Mouse (Mus musculus) limb, embryonic 10.5 days (tissue): ENCODE data around the gene Abhd16a. TPM values are rescaled to one million over a fixed set of nuclear protein-coding genes. Genes with fewer than 3 reads are reported as not detected.
A peak's percentile ranks its signal among the peaks of the same experiment; 100 is the strongest.

Experiments used
- DNase-seq: peaks from one replicate; pipeline ENCODE4 v3.0.0-alpha.2; 2017; ENCODE audit warnings: low spot score
- H3K27ac ChIP-seq: fragments of 300-500 bp; sonication (generic); 2 replicates; pipeline ENCODE4 v1.5.1; 2016; ENCODE audit warnings: mild to moderate bottlenecking
- H3K27me3 ChIP-seq: fragments of 300-500 bp; sonication (generic); 2 replicates; pipeline ENCODE4 v1.6.1; 2016; ENCODE audit warnings: low read depth, mild to moderate bottlenecking; ENCODE audit not compliant: poor library complexity, severe bottlenecking
- H3K36me3 ChIP-seq: fragments of 300-500 bp; sonication (generic); 2 replicates; pipeline ENCODE4 v1.6.1; 2016; ENCODE audit warnings: mild to moderate bottlenecking, moderate library complexity
- H3K4me1 ChIP-seq: fragments of 300-500 bp; sonication (generic); 2 replicates; pipeline ENCODE4 v1.6.1; 2016
- H3K4me3 ChIP-seq: fragments of 300-500 bp; sonication (generic); 2 replicates; pipeline ENCODE4 v1.5.1; 2016; ENCODE audit warnings: mild to moderate bottlenecking, moderate library complexity
- H3K9me3 ChIP-seq: fragments of 300-500 bp; sonication (generic); replicated peaks from 2 replicates; pipeline ENCODE4 v1.6.1; 2016; ENCODE audit warnings: mild to moderate bottlenecking
- WGBS: fragments of 180-500 bp; shearing (Covaris S2); methylation state at CpG from one replicate; pipeline ENCODE4 v1.1.7; 2016; 5-methylcytosine and 5-hydroxymethylcytosine counted together
- polyA plus RNA-seq: library from polyadenylated mRNA; unstranded; fragments of >200 nt; fragmentation: Nextera tagmentation; extraction: Ambion mirVana; gene quantifications from 2 replicates; pipeline ENCODE4 v1.2.1, GENCODE M21; 2016

The Abhd16a gene
- polyA plus RNA-seq, 1 experiment from 2014 or later = 63.6 TPM

- Histone ChIP-seq H3K36me3 (peaks cover 70% of the 10 kb centered on the region), H3K27me3 (no peaks in the 10 kb centered on the region), H3K9me3 (no peaks in the 10 kb centered on the region), H3K4me3 (no peak overlapping the region), H3K27ac (no peak overlapping the region), H3K4me1 (peaks cover 8% of the 10 kb centered on the region; the same call in 1 of the 2 replicates)
- DNase-seq = no peak
- 79% methylated on average over 8 of the region's 8 CpGs for WGBS
Observed at GRCm38 (mm10) chr17:35102299-35102698, 13.2 kb downstream of the Abhd16a start.

GRCm38 (mm10) chr17:35103221-35103690, 14.2 kb downstream of the Abhd16a start:
- no peak overlapping the region for H3K27ac ChIP-seq
- no peaks in the 10 kb centered on the region for H3K27me3 ChIP-seq
- 72% methylated on average over 6 of the region's 6 CpGs for WGBS
- DNase-seq = no peak
- no peaks in the 10 kb centered on the region for H3K9me3 ChIP-seq
- H3K4me3 ChIP-seq = no peak overlapping the region
- H3K36me3 ChIP-seq = peaks cover 61% of the 10 kb centered on the region
- peaks cover 8% of the 10 kb centered on the region; the same call in 1 of the 2 replicates for H3K4me1 ChIP-seq

GRCm38 (mm10) chr17:35104079-35104478, 15.0 kb downstream of the Abhd16a start:
- Histone ChIP-seq H3K4me1 (peaks cover 8% of the 10 kb centered on the region; the same call in 1 of the 2 replicates), H3K9me3 (no peaks in the 10 kb centered on the region), H3K4me3 (no peak overlapping the region), H3K27me3 (no peaks in the 10 kb centered on the region), H3K27ac (no peak overlapping the region), H3K36me3 (peaks cover 53% of the 10 kb centered on the region)
- DNase-seq = no peak
- 92% methylated on average over 7 of the region's 7 CpGs for WGBS

GRCm38 (mm10) chr17:35104754-35105153, 15.7 kb downstream of the Abhd16a start:
- no peak for DNase-seq
- Histone ChIP-seq H3K4me1 (peaks cover 8% of the 10 kb centered on the region; the same call in 1 of the 2 replicates), H3K27me3 (no peaks in the 10 kb centered on the region), H3K9me3 (no peaks in the 10 kb centered on the region), H3K27ac (no peak overlapping the region), H3K36me3 (peaks cover 47% of the 10 kb centered on the region), H3K4me3 (no peak overlapping the region)
- 83% methylated on average over 6 of the region's 6 CpGs for WGBS

GRCm38 (mm10) chr17:35105740-35106389, 16.8 kb downstream of the Abhd16a start:
- DNase-seq = peak; percentile 40
- H3K4me1 ChIP-seq = peaks cover 8% of the 10 kb centered on the region; the same call in 1 of the 2 replicates
- peak overlapping the region; percentile 13; the same call in 1 of the 2 replicates for H3K4me3 ChIP-seq
- WGBS = 35% methylated on average over 13 of the region's 13 CpGs
- no peaks in the 10 kb centered on the region for H3K9me3 ChIP-seq
- no peak overlapping the region for H3K27ac ChIP-seq
- no peaks in the 10 kb centered on the region for H3K27me3 ChIP-seq
- H3K36me3 ChIP-seq = peaks cover 35% of the 10 kb centered on the region

GRCm38 (mm10) chr17:35106522-35106921, 17.5 kb downstream of the Abhd16a start:
- no peaks in the 10 kb centered on the region for H3K9me3 ChIP-seq
- no peaks in the 10 kb centered on the region for H3K27me3 ChIP-seq
- WGBS = 80% methylated on average over 3 of the region's 3 CpGs
- H3K4me3 ChIP-seq = no peak overlapping the region
- H3K27ac ChIP-seq = no peak overlapping the region
- peaks cover 29% of the 10 kb centered on the region for H3K36me3 ChIP-seq
- no peak for DNase-seq
- H3K4me1 ChIP-seq = peaks cover 8% of the 10 kb centered on the region; the same call in 1 of the 2 replicates

GRCm38 (mm10) chr17:35108097-35108496, 19.0 kb downstream of the Abhd16a start, which contains the start of gene Ly6g5c:
TSS of gene Ly6g5c (plus strand) at chr17:35108279.
- no peak for DNase-seq
- no peaks in the 10 kb centered on the region for H3K9me3 ChIP-seq
- no peaks in the 10 kb centered on the region for H3K27me3 ChIP-seq
- no peak within 1 kb of the TSS for H3K4me3 ChIP-seq
- WGBS = 87% methylated on average over 6 of the region's 6 CpGs
- H3K36me3 ChIP-seq = peaks cover 13% of the 10 kb centered on the region
- H3K4me1 ChIP-seq = peaks cover 8% of the 10 kb centered on the region; the same call in 1 of the 2 replicates
- H3K27ac ChIP-seq = no peak within 1 kb of the TSS

- no peaks in the 10 kb centered on the region for H3K27me3 ChIP-seq
- no peak overlapping the region for H3K4me3 ChIP-seq
- DNase-seq = no peak
- peaks cover 31% of the 10 kb centered on the region for H3K36me3 ChIP-seq
- H3K27ac ChIP-seq = no peak overlapping the region
- no peaks in the 10 kb centered on the region for H3K9me3 ChIP-seq
- 89% methylated on average over 9 of the region's 9 CpGs for WGBS
- H3K4me1 ChIP-seq = no peaks in the 10 kb centered on the region
Observed at GRCm38 (mm10) chr17:35111774-35112173, 22.7 kb downstream of the Abhd16a start.

GRCm38 (mm10) chr17:35115046-35116019, 26.3 kb downstream of the Abhd16a start, which contains the start of gene Ly6g5b:
TSS of gene Ly6g5b (minus strand) at chr17:35115428.
- Histone ChIP-seq H3K4me1 (peaks cover 9% of the 10 kb centered on the region), H3K4me3 (no peak within 1 kb of the TSS), H3K27me3 (no peaks in the 10 kb centered on the region), H3K36me3 (peaks cover 59% of the 10 kb centered on the region), H3K27ac (no peak within 1 kb of the TSS), H3K9me3 (no peaks in the 10 kb centered on the region)
- WGBS = 86% methylated on average over 8 of the region's 8 CpGs
- DNase-seq = no peak

- WGBS = under 1% methylated on average over 33 of the region's 33 CpGs
- peak; percentile 46 for DNase-seq
- Histone ChIP-seq H3K27ac (peak overlapping the region; percentile 90), H3K4me1 (peaks cover 29% of the 10 kb centered on the region), H3K36me3 (peaks cover 60% of the 10 kb centered on the region), H3K9me3 (no peaks in the 10 kb centered on the region), H3K27me3 (no peaks in the 10 kb centered on the region), H3K4me3 (peak overlapping the region; percentile 89)
Observed at GRCm38 (mm10) chr17:35120745-35121142, 31.7 kb downstream of the Abhd16a start.

- peak; percentile 98 for DNase-seq
- Histone ChIP-seq H3K4me3 (peak within 1 kb of the TSS; percentile 89), H3K36me3 (peaks cover 55% of the 10 kb centered on the region), H3K27ac (peak within 1 kb of the TSS; percentile 90), H3K4me1 (peaks cover 32% of the 10 kb centered on the region), H3K27me3 (no peaks in the 10 kb centered on the region), H3K9me3 (no peaks in the 10 kb centered on the region)
- under 1% methylated on average over 50 of the region's 50 CpGs for WGBS
Observed at GRCm38 (mm10) chr17:35121143-35121799, 32.2 kb downstream of the Abhd16a start, which contains the start of gene Gpank1. TSS of gene Gpank1 (plus strand) at chr17:35121455.

GRCm38 (mm10) chr17:35121871-35122303, 32.8 kb downstream of the Abhd16a start, which contains the start of gene Csnk2b:
TSS of gene Csnk2b (minus strand) at chr17:35122053.
- no peaks in the 10 kb centered on the region for H3K9me3 ChIP-seq
- peak within 1 kb of the TSS; percentile 90 for H3K27ac ChIP-seq
- peaks cover 38% of the 10 kb centered on the region for H3K4me1 ChIP-seq
- H3K27me3 ChIP-seq = no peaks in the 10 kb centered on the region
- H3K4me3 ChIP-seq = peak within 1 kb of the TSS; percentile 89
- peaks cover 51% of the 10 kb centered on the region for H3K36me3 ChIP-seq
- DNase-seq = peak; percentile 70
- WGBS = 1% methylated on average over 19 of the region's 19 CpGs
